Mouse (Mus musculus) spleen, embryonic (tissue): ENCODE results near the gene Cltc.

Experiments
- CTCF ChIA-PET: fragments of 350-600 bp; sonication (Branson Sonifier 250); formaldehyde crosslinking; loops from one replicate; lab custom pipeline; 2022; lab: Charles Lee

Cltc gene

GRCm38 (mm10) chr11:86739470-86739869 lies 17.9 kb downstream of the Cltc start:
- CTCF ChIA-PET, result interaction anchor here (0.5 to 0.7 kb wide), 3 partner anchors 55 to 483 kb away, joined by 3 to 7 read pairs (median 3); no protein-coding TSS in a partner anchor

- CTCF ChIA-PET, result interaction anchor here (0.7 kb wide), 1 partner anchor 483 kb away, joined by 3 read pairs; no protein-coding TSS in a partner anchor
Observed at GRCm38 (mm10) chr11:86738956-86739355, 18.4 kb downstream of the Cltc start.

- CTCF ChIA-PET, result interaction anchor here (0.7 to 1.6 kb wide), 2 partner anchors 11 to 82 kb away, joined by 3 to 4 read pairs; no protein-coding TSS in a partner anchor
Observed at GRCm38 (mm10) chr11:86738308-86738707, 19.1 kb downstream of the Cltc start.

- CTCF ChIA-PET, result interaction anchor here (0.6 to 1.6 kb wide), 2 partner anchors 12 to 68 kb away, joined by 3 to 4 read pairs; no protein-coding TSS in a partner anchor
Observed at GRCm38 (mm10) chr11:86737301-86738000, 19.9 kb downstream of the Cltc start.

- CTCF ChIA-PET, result no interaction called here
Observed at GRCm38 (mm10) chr11:86734993-86735392, 22.4 kb downstream of the Cltc start.

GRCm38 (mm10) chr11:86734241-86734939 lies 23.0 kb downstream of the Cltc start:
- CTCF ChIA-PET, result no interaction called here

GRCm38 (mm10) chr11:86731443-86731842 lies 25.9 kb downstream of the Cltc start:
- CTCF ChIA-PET, result interaction anchor here (0.9 kb wide), 1 partner anchor 13 kb away, joined by 3 read pairs; no protein-coding TSS in a partner anchor

GRCm38 (mm10) chr11:86725607-86726006 lies 31.8 kb downstream of the Cltc start:
- CTCF ChIA-PET, result no interaction called here

- CTCF ChIA-PET, result no interaction called here
Observed at GRCm38 (mm10) chr11:86724982-86725381, 32.4 kb downstream of the Cltc start.

- CTCF ChIA-PET, result no interaction called here
Observed at GRCm38 (mm10) chr11:86724004-86724403, 33.4 kb downstream of the Cltc start.

GRCm38 (mm10) chr11:86719390-86719789 lies 38.0 kb downstream of the Cltc start:
- CTCF ChIA-PET, result interaction anchor here (0.6 kb wide), 1 partner anchor 40 kb away, joined by 9 read pairs; no protein-coding TSS in a partner anchor

- CTCF ChIA-PET, result interaction anchor here (0.6 kb wide), 1 partner anchor 22 kb away, joined by 16 read pairs; no protein-coding TSS in a partner anchor
Observed at GRCm38 (mm10) chr11:86718369-86718768, 39.0 kb downstream of the Cltc start.

- CTCF ChIA-PET, result interaction anchor here (0.7 kb wide), 1 partner anchor 25 kb away, joined by 3 read pairs; no protein-coding TSS in a partner anchor
Observed at GRCm38 (mm10) chr11:86717306-86718065, 39.9 kb downstream of the Cltc start.

GRCm38 (mm10) chr11:86714606-86715005 lies 42.8 kb downstream of the Cltc start:
- CTCF ChIA-PET, result no interaction called here

GRCm38 (mm10) chr11:86701151-86701550 lies 56.2 kb downstream of the Cltc start:
- CTCF ChIA-PET, result interaction anchor here (0.7 kb wide), 1 partner anchor 1349 kb away, joined by 3 read pairs; no protein-coding TSS in a partner anchor

GRCm38 (mm10) chr11:86695461-86695860 lies 61.9 kb downstream of the Cltc start:
- CTCF ChIA-PET, result interaction anchor here (0.7 kb wide), 1 partner anchor 92 kb away, joined by 11 read pairs; no protein-coding TSS in a partner anchor

GRCm38 (mm10) chr11:86692546-86692945 lies 64.8 kb downstream of the Cltc start:
- CTCF ChIA-PET, result interaction anchor here (0.6 kb wide), 1 partner anchor 25 kb away, joined by 3 read pairs; no protein-coding TSS in a partner anchor

GRCm38 (mm10) chr11:86691956-86692355 lies 65.4 kb downstream of the Cltc start:
- CTCF ChIA-PET, result interaction anchor here (0.6 kb wide), 1 partner anchor 39 kb away, joined by 3 read pairs; no protein-coding TSS in a partner anchor

GRCm38 (mm10) chr11:86691482-86691881 lies 65.9 kb downstream of the Cltc start:
- CTCF ChIA-PET, result no interaction called here

- CTCF ChIA-PET, result interaction anchor here (0.7 kb wide), 1 partner anchor 186 kb away, joined by 4 read pairs; no protein-coding TSS in a partner anchor
Observed at GRCm38 (mm10) chr11:86690383-86690782, 67.0 kb downstream of the Cltc start.

GRCm38 (mm10) chr11:86685366-86685765 lies 72.0 kb downstream of the Cltc start:
- CTCF ChIA-PET, result interaction anchor here (0.5 to 0.6 kb wide), 2 partner anchors 55 to 114 kb away, joined by 6 to 9 read pairs; no protein-coding TSS in a partner anchor
